Mouse (Mus musculus) spleen, adult 2 months (tissue): ENCODE data around the gene Gpc6. TPM values are rescaled to one million over a fixed set of nuclear protein-coding genes. Genes with fewer than 3 reads are reported as not detected.

Experiments used
- DNase-seq, 2 experiments: peaks; one replicate each; pipeline versions ENCODE4 v3.0.0 to v3.0.0-alpha.2; 2012 to 2021; ENCODE audit warnings: low spot score in 2 of 2, low read depth in 1 of 2
- H3K27ac ChIP-seq: fragments of 200-500 bp; 2 replicates; pipeline ENCODE4 v1.5.1; 2012; ENCODE audit warnings: low read length, inconsistent platforms; ENCODE audit not compliant: insufficient read depth
- H3K27me3 ChIP-seq: fragments of 200-500 bp; 2 replicates; pipeline ENCODE4 v1.6.1; 2012; ENCODE audit warnings: mild to moderate bottlenecking, moderate library complexity, low read length, inconsistent platforms; ENCODE audit not compliant: control insufficient read depth, insufficient read depth
- H3K36me3 ChIP-seq: fragments of 200-500 bp; 2 replicates; pipeline ENCODE4 v1.6.1; 2012; ENCODE audit warnings: mild to moderate bottlenecking, low read length, inconsistent platforms; ENCODE audit not compliant: control insufficient read depth, insufficient read depth
- H3K4me1 ChIP-seq: fragments of 200-500 bp; 2 replicates; pipeline ENCODE4 v1.6.1; 2011; ENCODE audit warnings: inconsistent platforms; ENCODE audit not compliant: control insufficient read depth, insufficient read depth, insufficient read length
- H3K4me3 ChIP-seq: fragments of 200-500 bp; 2 replicates; pipeline ENCODE4 v1.5.1; 2011; ENCODE audit warnings: mild to moderate bottlenecking, inconsistent platforms; ENCODE audit not compliant: insufficient read depth, insufficient read length; ENCODE audit errors: extremely low read depth
- CTCF ChIP-seq: fragments of 200-500 bp; IDR thresholded peaks from 2 replicates; pipeline ENCODE4 v1.5.1; 2011; ENCODE audit warnings: mild to moderate bottlenecking, inconsistent platforms; ENCODE audit not compliant: insufficient read depth, insufficient read length, insufficient replicate concordance; ENCODE audit errors: extremely low read depth
- POLR2A ChIP-seq: fragments of 200-500 bp; IDR thresholded peaks from 2 replicates; pipeline ENCODE4 v1.6.1; 2011; ENCODE audit warnings: low read depth, low read length, inconsistent platforms
- WGBS: fragments of 180-500 bp; shearing (Covaris S2); methylation state at CpG from one replicate; pipeline ENCODE4 v1.1.7; 2018; 5-methylcytosine and 5-hydroxymethylcytosine counted together
- polyA plus RNA-seq: library from polyadenylated mRNA; depleted of rRNA; stranded (reverse); fragments of >200 nt; gene quantifications from 2 replicates; pipeline ENCODE4 v1.2.3, GENCODE M21; 2012

Gene Gpc6
- polyA plus RNA-seq, 1 experiment: 0.67 TPM

DNA sequence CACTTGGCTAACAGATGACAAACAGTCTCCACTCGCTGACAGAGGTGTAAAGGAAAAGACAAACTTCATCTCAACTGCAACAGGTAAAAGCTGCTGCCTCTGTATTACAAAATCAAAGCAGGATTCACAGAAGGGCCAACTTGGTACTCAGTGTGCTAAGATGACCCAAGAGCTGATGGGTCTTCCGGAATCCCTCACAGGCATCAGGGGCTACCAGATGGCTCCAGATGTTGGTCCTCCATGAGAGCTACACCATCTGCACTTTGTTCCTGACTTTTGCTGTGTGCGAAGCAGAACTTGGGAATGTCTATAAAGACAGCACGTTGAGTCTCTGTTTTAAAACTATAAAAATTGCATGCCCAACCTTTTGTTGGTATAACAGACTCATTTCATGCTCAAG lies 842.7 kb downstream of the Gpc6 start:
- WGBS: 90% methylated on average over 4 of the region's 4 CpGs
- Histone ChIP-seq H3K4me3 (no peak overlapping the region), H3K27me3 (no peaks in the 10 kb centered on the region), H3K36me3 (no peaks in the 10 kb centered on the region), H3K4me1 (no peaks in the 10 kb centered on the region), H3K27ac (no peak overlapping the region)
- no peak for DNase-seq
- no peak for TF ChIP-seq CTCF
- TF ChIP-seq POLR2A: no peak

DNA sequence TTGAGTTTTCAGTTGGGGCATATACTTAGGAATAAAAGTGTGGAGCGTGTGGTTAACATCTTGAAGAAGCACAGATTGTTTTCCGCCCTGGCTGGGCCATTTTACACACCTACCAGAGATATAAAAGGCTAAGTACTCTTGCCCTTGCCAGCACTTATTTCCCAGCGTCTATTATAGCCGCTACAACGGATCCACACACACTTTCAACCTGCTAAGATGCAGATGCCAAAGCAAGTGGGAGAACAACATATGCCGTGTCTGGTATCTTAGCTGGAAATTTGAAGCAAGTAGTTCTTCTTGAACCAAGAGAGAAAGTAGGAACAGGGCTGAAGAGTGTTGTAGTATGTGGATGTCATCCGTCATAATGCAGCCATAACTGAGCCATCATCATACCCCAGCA lies 843.6 kb downstream of the Gpc6 start:
- DNase-seq: no peak
- H3K36me3 ChIP-seq: no peaks in the 10 kb centered on the region
- no peaks in the 10 kb centered on the region for H3K27me3 ChIP-seq
- H3K4me1 ChIP-seq: no peaks in the 10 kb centered on the region
- 92% methylated on average over 7 of the region's 7 CpGs for WGBS
- H3K27ac ChIP-seq: no peak overlapping the region
- TF ChIP-seq CTCF (no peak), POLR2A (no peak)
- no peak overlapping the region for H3K4me3 ChIP-seq

DNA sequence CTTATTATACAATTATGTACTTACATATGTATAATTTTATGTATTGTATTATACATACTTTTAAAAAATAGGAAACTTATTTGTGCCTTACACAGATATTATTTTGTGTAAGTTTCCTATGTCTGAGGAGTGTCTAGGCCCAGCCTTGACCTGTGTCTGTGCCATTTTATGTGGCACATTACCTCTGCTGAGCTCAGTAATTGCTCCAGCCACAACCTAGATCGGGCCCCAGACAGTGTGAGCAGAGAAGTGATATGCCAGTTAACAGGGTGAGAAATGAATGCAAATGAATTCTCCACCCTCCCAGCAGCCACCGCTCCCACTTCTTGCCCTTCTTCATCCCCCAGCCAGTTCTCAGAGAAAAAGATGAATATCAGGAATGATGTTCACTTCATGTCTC lies 848.3 kb downstream of the Gpc6 start:
- WGBS: 86% methylated on average over 2 of the region's 2 CpGs
- DNase-seq: no peak
- Histone ChIP-seq H3K4me1 (no peaks in the 10 kb centered on the region), H3K4me3 (no peak overlapping the region), H3K27me3 (no peaks in the 10 kb centered on the region), H3K36me3 (no peaks in the 10 kb centered on the region), H3K27ac (no peak overlapping the region)
- no peak for TF ChIP-seq POLR2A
- TF ChIP-seq CTCF: no peak

DNA sequence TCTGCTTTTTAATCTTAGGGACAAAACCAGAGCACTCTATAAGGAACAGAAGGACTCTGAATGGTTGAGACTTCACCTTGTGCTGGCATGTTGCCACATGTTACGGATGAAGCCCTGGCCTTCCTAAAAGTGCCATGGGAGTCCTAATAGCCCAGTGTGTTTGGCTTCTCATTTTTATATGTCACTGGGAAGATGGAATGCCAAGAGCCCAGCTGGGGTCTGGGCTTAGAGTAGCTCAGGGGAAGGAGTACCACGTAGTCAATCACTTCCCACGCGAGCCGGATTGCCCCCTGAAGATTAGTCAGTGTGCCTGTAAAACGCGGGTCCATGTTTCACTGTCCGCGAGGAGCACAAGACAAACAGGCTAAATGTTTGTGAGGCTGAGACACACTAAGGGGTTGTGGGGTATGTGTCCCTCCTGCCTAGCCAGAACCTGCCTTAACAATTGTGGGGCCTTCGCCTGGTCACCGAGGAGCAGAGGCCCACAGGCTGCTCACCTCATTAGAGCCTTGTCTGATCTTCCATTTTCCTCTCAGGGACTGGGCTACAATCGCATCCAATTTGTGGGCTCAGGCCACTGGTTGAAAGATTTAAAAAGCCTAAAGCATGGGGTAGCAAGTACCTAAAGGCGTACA lies 852.9 kb downstream of the Gpc6 start:
- H3K27ac ChIP-seq: no peak overlapping the region
- no peaks in the 10 kb centered on the region for H3K36me3 ChIP-seq
- TF ChIP-seq CTCF (no peak), POLR2A (no peak)
- WGBS: 95% methylated on average over 13 of the region's 13 CpGs
- DNase-seq: no peak
- no peaks in the 10 kb centered on the region for H3K27me3 ChIP-seq
- H3K4me1 ChIP-seq: no peaks in the 10 kb centered on the region
- no peak overlapping the region for H3K4me3 ChIP-seq

DNA sequence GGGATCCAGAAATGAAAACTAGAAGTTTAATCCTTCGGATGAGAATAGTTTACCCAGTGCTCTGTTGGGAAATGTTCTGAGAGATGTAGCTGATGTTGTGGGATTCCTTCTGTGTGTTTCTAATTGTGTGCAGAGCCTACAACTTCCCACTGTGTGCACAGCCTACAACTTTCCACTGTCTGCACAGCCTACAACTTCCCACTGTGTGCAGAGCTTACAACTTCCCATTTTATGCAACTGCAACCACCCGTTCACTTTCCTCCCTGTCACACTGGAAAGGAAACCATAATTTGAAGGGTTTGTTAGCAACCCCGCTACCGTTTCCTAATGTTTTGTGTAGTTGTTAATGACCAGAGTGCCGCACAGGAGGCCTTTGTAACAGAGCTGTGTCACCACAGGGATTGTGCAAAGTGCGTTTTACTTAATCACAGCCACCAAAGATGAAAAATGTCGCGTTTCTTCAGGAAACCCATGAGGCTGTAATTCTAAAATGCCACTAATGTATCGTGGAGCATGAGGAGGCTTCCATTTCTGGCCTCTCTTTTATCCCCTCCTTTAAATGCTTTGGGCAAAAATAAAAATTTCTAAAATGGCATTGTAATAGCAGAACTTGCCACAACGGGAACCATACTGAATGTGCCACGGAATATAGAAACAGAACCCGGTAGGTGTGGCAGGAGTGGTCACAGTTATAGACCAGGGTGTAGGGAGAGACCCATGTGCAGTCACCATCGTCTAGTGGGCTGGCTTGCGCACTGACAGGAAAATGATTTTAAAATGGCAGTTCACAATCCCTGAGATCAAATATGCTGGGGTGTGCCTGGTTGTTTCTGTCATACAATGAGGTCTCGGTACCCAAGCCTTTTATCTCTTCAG lies 853.7 kb downstream of the Gpc6 start:
- WGBS: 27% methylated on average over 15 of the region's 15 CpGs
- no peak overlapping the region for H3K27ac ChIP-seq
- DNase-seq: no peak
- no peaks in the 10 kb centered on the region for H3K4me1 ChIP-seq
- H3K36me3 ChIP-seq: no peaks in the 10 kb centered on the region
- TF ChIP-seq POLR2A: no peak
- no peak for TF ChIP-seq CTCF
- no peaks in the 10 kb centered on the region for H3K27me3 ChIP-seq
- H3K4me3 ChIP-seq: no peak overlapping the region

DNA sequence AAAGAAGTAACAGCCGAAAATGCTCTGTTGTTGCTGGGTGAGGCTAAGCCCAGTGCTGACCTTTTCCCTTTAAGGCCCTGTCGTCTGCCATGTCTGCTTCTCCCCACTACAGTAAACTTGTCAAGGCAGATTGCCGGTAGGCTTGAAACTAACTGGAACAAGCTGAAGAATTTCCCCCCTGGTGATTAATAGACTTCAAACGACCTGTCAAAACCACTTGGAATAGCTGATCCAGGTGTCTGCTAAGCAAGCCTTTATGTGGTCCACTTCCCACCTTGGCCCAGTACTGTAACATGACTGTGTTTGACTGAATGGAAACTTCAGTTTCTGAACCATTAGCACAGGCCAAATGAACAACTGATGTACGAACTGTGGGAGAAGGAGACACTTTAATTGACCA lies 856.6 kb downstream of the Gpc6 start:
- 85% methylated on average over 5 of the region's 5 CpGs for WGBS
- Histone ChIP-seq H3K36me3 (no peaks in the 10 kb centered on the region), H3K27ac (no peak overlapping the region), H3K27me3 (no peaks in the 10 kb centered on the region), H3K4me1 (no peaks in the 10 kb centered on the region), H3K4me3 (no peak overlapping the region)
- TF ChIP-seq POLR2A: no peak
- no peak for TF ChIP-seq CTCF
- DNase-seq: no peak
